Mouse (Mus musculus): Measurements from ENCODE around the gene Mpig6b. TPM values are rescaled to one million over a fixed set of nuclear protein-coding genes. Genes with fewer than 3 reads are reported as not detected.

Mpig6b gene
- total and polyA plus RNA-seq, 2 experiments: 0.18 TPM; not detected in 1

GRCm38 (mm10) chr17:35060071-35060470 lies 5.9 kb downstream of the Mpig6b start:
- peak overlapping the region; percentile 62; the same call in 1 of the 2 replicates for H3K4me3 ChIP-seq (ENCODE audit: insufficient read depth, low read depth, low read length)
- 35% methylated on average over 14 of the region's 14 CpGs for WGBS
- 0 out of 2 replicates have a peak overlapping the region, but pooled peaks have one; percentile 6 for H3K9ac ChIP-seq (ENCODE audit: low read depth, low read length)
- no peaks in the 10 kb centered on the region; the same call in 1 of the 2 replicates for H3K27me3 ChIP-seq (ENCODE audit: control insufficient read depth, insufficient read depth, low read length)
- no peaks in the 10 kb centered on the region for H3K79me2 ChIP-seq (ENCODE audit: control insufficient read depth, insufficient read depth, low read length)
- peaks cover 5% of the 10 kb centered on the region; the same call in 1 of the 2 replicates for H3K36me3 ChIP-seq (ENCODE audit: control insufficient read depth, insufficient read depth, low read length)
- no peak for DNase-seq (ENCODE audit: extremely low read depth, low read depth, low spot score)
- H3K4me1 ChIP-seq (ENCODE audit: control insufficient read depth, insufficient read depth, low read length): peaks cover 3% of the 10 kb centered on the region; the same call in 1 of the 2 replicates
- no peak overlapping the region for H3K27ac ChIP-seq (replicated peaks; ENCODE audit: insufficient read depth, low read depth, low read length)
- no peak for TF ChIP-seq CTCF (IDR thresholded peaks at IDR 0.05; ENCODE audit: low read depth, low read length)
- TF ChIP-seq POLR2A (IDR thresholded peaks at IDR 0.05; ENCODE audit: extremely low read depth, insufficient read depth, low read length): no peak

GRCm38 (mm10) chr17:35058911-35059892 lies 6.8 kb downstream of the Mpig6b start, which contains the start of gene Ddah2:
Ddah2 (plus strand) TSS chr17:35059035.
- H3K4me1 ChIP-seq (ENCODE audit: control insufficient read depth, insufficient read depth, low read length): peaks cover 3% of the 10 kb centered on the region; the same call in 1 of the 2 replicates
- H3K79me2 ChIP-seq (ENCODE audit: control insufficient read depth, insufficient read depth, low read length): no peaks in the 10 kb centered on the region
- peak within 1 kb of the TSS; percentile 62 for H3K4me3 ChIP-seq (ENCODE audit: insufficient read depth, low read depth, low read length)
- TF ChIP-seq POLR2A (IDR thresholded peaks at IDR 0.05; ENCODE audit: extremely low read depth, insufficient read depth, low read length) (0 out of 2 replicates have a peak, but pooled peaks have one; percentile 20), CTCF (IDR thresholded peaks at IDR 0.05; ENCODE audit: low read depth, low read length) (peak; percentile 81)
- peaks cover 7% of the 10 kb centered on the region; the same call in 1 of the 2 replicates for H3K36me3 ChIP-seq (ENCODE audit: control insufficient read depth, insufficient read depth, low read length)
- peak within 1 kb of the TSS; percentile 62 for H3K9ac ChIP-seq (ENCODE audit: low read depth, low read length)
- no peaks in the 10 kb centered on the region for H3K27me3 ChIP-seq (ENCODE audit: control insufficient read depth, insufficient read depth, low read length)
- H3K27ac ChIP-seq (replicated peaks; ENCODE audit: insufficient read depth, low read depth, low read length): peak within 1 kb of the TSS; percentile 51
- 3% methylated on average over 57 of the region's 57 CpGs for WGBS
- DNase-seq (ENCODE audit: extremely low read depth, low read depth, low spot score): no peak

- Histone ChIP-seq H3K4me3 (ENCODE audit: insufficient read depth, low read depth, low read length) (no peak overlapping the region), H3K9ac (ENCODE audit: low read depth, low read length) (no peak overlapping the region), H3K79me2 (ENCODE audit: control insufficient read depth, insufficient read depth, low read length) (no peaks in the 10 kb centered on the region), H3K27me3 (ENCODE audit: control insufficient read depth, insufficient read depth, low read length) (no peaks in the 10 kb centered on the region), H3K27ac (replicated peaks; ENCODE audit: insufficient read depth, low read depth, low read length) (no peak overlapping the region), H3K4me1 (ENCODE audit: control insufficient read depth, insufficient read depth, low read length) (peaks cover 3% of the 10 kb centered on the region; the same call in 1 of the 2 replicates), H3K36me3 (ENCODE audit: control insufficient read depth, insufficient read depth, low read length) (peaks cover 10% of the 10 kb centered on the region; the same call in 1 of the 2 replicates)
- WGBS: 63% methylated on average over 9 of the region's 9 CpGs
- DNase-seq (ENCODE audit: extremely low read depth, low read depth, low spot score): no peak
- no peak for TF ChIP-seq POLR2A (IDR thresholded peaks at IDR 0.05; ENCODE audit: extremely low read depth, insufficient read depth, low read length)
- TF ChIP-seq CTCF (IDR thresholded peaks at IDR 0.05; ENCODE audit: low read depth, low read length): no peak
Observed at GRCm38 (mm10) chr17:35058316-35058715, 7.7 kb downstream of the Mpig6b start.

- no peak overlapping the region for H3K9ac ChIP-seq (ENCODE audit: low read depth, low read length)
- H3K4me1 ChIP-seq (ENCODE audit: control insufficient read depth, insufficient read depth, low read length): peaks cover 3% of the 10 kb centered on the region; the same call in 1 of the 2 replicates
- TF ChIP-seq CTCF (IDR thresholded peaks at IDR 0.05; ENCODE audit: low read depth, low read length) (no peak), POLR2A (IDR thresholded peaks at IDR 0.05; ENCODE audit: extremely low read depth, insufficient read depth, low read length) (no peak)
- no peak overlapping the region for H3K27ac ChIP-seq (replicated peaks; ENCODE audit: insufficient read depth, low read depth, low read length)
- no peak overlapping the region for H3K4me3 ChIP-seq (ENCODE audit: insufficient read depth, low read depth, low read length)
- 87% methylated on average over 3 of the region's 3 CpGs for WGBS
- peaks cover 11% of the 10 kb centered on the region; the same call in 1 of the 2 replicates for H3K36me3 ChIP-seq (ENCODE audit: control insufficient read depth, insufficient read depth, low read length)
- H3K79me2 ChIP-seq (ENCODE audit: control insufficient read depth, insufficient read depth, low read length): no peaks in the 10 kb centered on the region
- no peak for DNase-seq (ENCODE audit: extremely low read depth, low read depth, low spot score)
- H3K27me3 ChIP-seq (ENCODE audit: control insufficient read depth, insufficient read depth, low read length): no peaks in the 10 kb centered on the region
Observed at GRCm38 (mm10) chr17:35057090-35057489, 8.9 kb downstream of the Mpig6b start.

GRCm38 (mm10) chr17:35055691-35056495 lies 10.1 kb downstream of the Mpig6b start:
- 89% methylated on average over 7 of the region's 7 CpGs for WGBS
- H3K36me3 ChIP-seq (ENCODE audit: control insufficient read depth, insufficient read depth, low read length): peaks cover 11% of the 10 kb centered on the region; the same call in 1 of the 2 replicates

More at GRCm38 (mm10) chr17:35055691-35056495, 10.1 kb downstream of the Mpig6b start:
- TF ChIP-seq CTCF (IDR thresholded peaks at IDR 0.05; ENCODE audit: low read depth, low read length): no peak
- no peak for TF ChIP-seq POLR2A (IDR thresholded peaks at IDR 0.05; ENCODE audit: extremely low read depth, insufficient read depth, low read length)
- H3K4me1 ChIP-seq (ENCODE audit: control insufficient read depth, insufficient read depth, low read length): peaks cover 3% of the 10 kb centered on the region; the same call in 1 of the 2 replicates
- no peak overlapping the region for H3K4me3 ChIP-seq (ENCODE audit: insufficient read depth, low read depth, low read length)
- no peak overlapping the region for H3K9ac ChIP-seq (ENCODE audit: low read depth, low read length)
- no peak overlapping the region for H3K27ac ChIP-seq (replicated peaks; ENCODE audit: insufficient read depth, low read depth, low read length)
- no peak for DNase-seq (ENCODE audit: extremely low read depth, low read depth, low spot score)
- H3K27me3 ChIP-seq (ENCODE audit: control insufficient read depth, insufficient read depth, low read length): no peaks in the 10 kb centered on the region
- H3K79me2 ChIP-seq (ENCODE audit: control insufficient read depth, insufficient read depth, low read length): no peaks in the 10 kb centered on the region
